Mouse (Mus musculus) intestine, postnatal 0 days (tissue): ENCODE results near the gene Gm43720. TPM values are rescaled to one million over a fixed set of nuclear protein-coding genes. Genes with fewer than 3 reads are reported as not detected.

Experiments used
- ATAC-seq: fragments of 200-750 bp; cut with Nextera tagmentation; 2 replicates; pipeline ENCODE4 v1.8.0; 2017; ENCODE audit warnings: mild to moderate bottlenecking, moderate TSS enrichment, moderate library complexity
- H3K27ac ChIP-seq: fragments of 300-500 bp; sonication (generic); 2 replicates; pipeline ENCODE4 v1.5.1; 2014; ENCODE audit warnings: mild to moderate bottlenecking, low read depth, low read length, moderate library complexity
- H3K27me3 ChIP-seq: fragments of 300-500 bp; sonication (generic); replicated peaks from 2 replicates; pipeline ENCODE4 v1.6.1; 2014; ENCODE audit warnings: low read length, mixed read lengths; ENCODE audit not compliant: control insufficient read depth, insufficient read depth
- H3K36me3 ChIP-seq: fragments of 300-500 bp; sonication (generic); 2 replicates; pipeline ENCODE4 v1.6.1; 2014; ENCODE audit warnings: mild to moderate bottlenecking, moderate library complexity; ENCODE audit not compliant: control insufficient read depth, insufficient read depth
- H3K4me1 ChIP-seq: fragments of 300-500 bp; sonication (generic); replicated peaks from 2 replicates; pipeline ENCODE4 v1.6.1; 2014; ENCODE audit warnings: antibody characterized with exemption, low read length, mixed read lengths; ENCODE audit not compliant: control insufficient read depth, insufficient read depth
- H3K4me2 ChIP-seq: fragments of 300-500 bp; sonication (generic); replicated peaks from 2 replicates; pipeline ENCODE4 v1.6.1; 2014; ENCODE audit warnings: low read depth, mild to moderate bottlenecking, moderate library complexity
- H3K4me3 ChIP-seq: fragments of 300-500 bp; sonication (generic); 2 replicates; pipeline ENCODE4 v1.5.1; 2014; ENCODE audit warnings: low read depth, low read length
- H3K9ac ChIP-seq: fragments of 300-500 bp; sonication (generic); 2 replicates; pipeline ENCODE4 v1.6.1; 2014; ENCODE audit warnings: mild to moderate bottlenecking, low read depth, low read length
- H3K9me3 ChIP-seq: fragments of 300-500 bp; sonication (generic); 2 replicates; pipeline ENCODE4 v1.6.1; 2016; ENCODE audit warnings: mixed run types; ENCODE audit not compliant: control insufficient read depth
- CTCF ChIP-seq: sonication (generic); IDR thresholded peaks from 2 replicates; pipeline ENCODE4 v1.5.1; 2016; ENCODE audit warnings: low read depth, mild to moderate bottlenecking, control low read depth, antibody characterized with exemption, moderate library complexity
- WGBS: fragments of 180-500 bp; shearing (Covaris S2); extraction: QIAGEN DNeasy Blood & Tissue Kit; methylation state at CpG from one replicate; pipeline ENCODE4 v1.1.7; 2014; 5-methylcytosine and 5-hydroxymethylcytosine counted together
- polyA plus RNA-seq: library from polyadenylated mRNA; unstranded; fragments of >200 nt; fragmentation: Nextera tagmentation; extraction: Ambion mirVana; gene quantifications from 2 replicates; pipeline ENCODE4 v1.2.1, GENCODE M21; 2015

The Gm43720 gene
- polyA plus RNA-seq, 1 experiment from 2014 or later, result 0.07 TPM

GRCm38 (mm10) chr5:138258993-138259392 lies 20.8 kb downstream of the Gm43720 start:
- H3K9me3 ChIP-seq, result no peaks in the 10 kb centered on the region
- H3K9ac ChIP-seq, result no peak overlapping the region
- H3K27me3 ChIP-seq, result no peaks in the 10 kb centered on the region
- no peak overlapping the region for H3K4me3 ChIP-seq
- H3K4me1 ChIP-seq, result 0 out of 2 replicates have a peak, but pooled peaks cover 8% of the 10 kb centered on the region
- no peak for ATAC-seq
- H3K27ac ChIP-seq, result no peak overlapping the region
- WGBS, result 53% methylated on average over 7 of the region's 7 CpGs
- H3K36me3 ChIP-seq, result peaks cover 32% of the 10 kb centered on the region
- TF ChIP-seq CTCF, result no peak
- no peak overlapping the region for H3K4me2 ChIP-seq

- Histone ChIP-seq H3K4me2 (no peak overlapping the region), H3K27me3 (no peaks in the 10 kb centered on the region), H3K4me3 (no peak overlapping the region), H3K4me1 (0 out of 2 replicates have a peak, but pooled peaks cover 8% of the 10 kb centered on the region), H3K9ac (no peak overlapping the region), H3K9me3 (no peaks in the 10 kb centered on the region), H3K27ac (no peak overlapping the region), H3K36me3 (peaks cover 32% of the 10 kb centered on the region)
- ATAC-seq, result no peak
- TF ChIP-seq CTCF, result no peak
- 89% methylated on average over 6 of the region's 6 CpGs for WGBS
These were observed 21.2 kb downstream of the Gm43720 start for GRCm38 (mm10) chr5:138258542-138258941.

- no peak overlapping the region for H3K4me3 ChIP-seq
- no peak for ATAC-seq
- 65% methylated on average over 3 of the region's 3 CpGs for WGBS
- H3K27ac ChIP-seq, result no peak overlapping the region
- TF ChIP-seq CTCF, result no peak
- no peaks in the 10 kb centered on the region for H3K9me3 ChIP-seq
- H3K27me3 ChIP-seq, result no peaks in the 10 kb centered on the region
- H3K9ac ChIP-seq, result no peak overlapping the region
- peaks cover 32% of the 10 kb centered on the region for H3K36me3 ChIP-seq
- 0 out of 2 replicates have a peak, but pooled peaks cover 7% of the 10 kb centered on the region for H3K4me1 ChIP-seq
- H3K4me2 ChIP-seq, result no peak overlapping the region
These were observed 21.7 kb downstream of the Gm43720 start for GRCm38 (mm10) chr5:138258078-138258477.

- WGBS, result 91% methylated on average over 4 of the region's 4 CpGs
- no peak for ATAC-seq
- no peak overlapping the region for H3K4me2 ChIP-seq
- H3K9ac ChIP-seq, result no peak overlapping the region
- H3K9me3 ChIP-seq, result no peaks in the 10 kb centered on the region
- H3K27ac ChIP-seq, result no peak overlapping the region
- no peak overlapping the region for H3K4me3 ChIP-seq
- no peak for TF ChIP-seq CTCF
- 0 out of 2 replicates have a peak, but pooled peaks cover 5% of the 10 kb centered on the region for H3K4me1 ChIP-seq
- H3K36me3 ChIP-seq, result peaks cover 32% of the 10 kb centered on the region
- H3K27me3 ChIP-seq, result no peaks in the 10 kb centered on the region
These were observed 22.2 kb downstream of the Gm43720 start for GRCm38 (mm10) chr5:138257585-138257978.

- Histone ChIP-seq H3K27ac (no peak overlapping the region), H3K4me1 (0 out of 2 replicates have a peak, but pooled peaks cover 5% of the 10 kb centered on the region), H3K4me2 (no peak overlapping the region), H3K27me3 (no peaks in the 10 kb centered on the region), H3K9ac (no peak overlapping the region), H3K9me3 (no peaks in the 10 kb centered on the region), H3K4me3 (no peak overlapping the region), H3K36me3 (peaks cover 31% of the 10 kb centered on the region)
- TF ChIP-seq CTCF, result no peak
- no peak for ATAC-seq
- WGBS, result 81% methylated on average over 10 of the region's 10 CpGs
These were observed 22.7 kb downstream of the Gm43720 start for GRCm38 (mm10) chr5:138256966-138257584.

- Histone ChIP-seq H3K9me3 (no peaks in the 10 kb centered on the region), H3K4me2 (peak overlapping the region; percentile 89), H3K9ac (peak overlapping the region; percentile 66), H3K27me3 (no peaks in the 10 kb centered on the region), H3K4me3 (peak overlapping the region; percentile 61), H3K27ac (peak overlapping the region; percentile 54), H3K36me3 (peaks cover 22% of the 10 kb centered on the region), H3K4me1 (0 out of 2 replicates have a peak, but pooled peaks cover 5% of the 10 kb centered on the region)
- 7% methylated on average over 7 of the region's 7 CpGs for WGBS
- no peak for TF ChIP-seq CTCF
- 0 out of 2 replicates have a peak, but pooled peaks have one; percentile 9 for ATAC-seq
These were observed 23.7 kb downstream of the Gm43720 start for GRCm38 (mm10) chr5:138256094-138256467.
